Mouse (Mus musculus) naive thymus-derived CD4-positive, alpha-beta T cell, adult 5 months (primary cell): ENCODE results near the gene Tpsab1. TPM values are rescaled to one million over a fixed set of nuclear protein-coding genes. Genes with fewer than 3 reads are reported as not detected.

Source experiments
- polyA plus RNA-seq: library from polyadenylated mRNA; unstranded; fragments of 100-300 nt; shearing (Covaris generic); gene quantifications from one replicate; pipeline ENCODE4 v1.2.1, GENCODE M21; 2017

Gene Tpsab1
- not detected for polyA plus RNA-seq

GRCm38 (mm10) chr17:25345462-25345861 is at the start of gene Tpsab1:
Gene Tpsab1, minus strand, starts transcription at chr17:25345562.

GRCm38 (mm10) chr17:25368973-25369372 is 23.6 kb upstream of the Tpsab1 start, which contains the start of gene Tpsg1:
Gene Tpsg1, plus strand, starts transcription at chr17:25369273.

GRCm38 (mm10) chr17:25366005-25366404 is 20.6 kb upstream of the Tpsab1 start, which contains the start of gene Tpsb2:
Gene Tpsb2, plus strand, starts transcription at chr17:25366305.

GRCm38 (mm10) chr17:25318354-25318753 is 27.0 kb downstream of the Tpsab1 start, which contains the start of gene Prss29:
Gene Prss29, plus strand, starts transcription at chr17:25318654.

GRCm38 (mm10) chr17:25308346-25308745 is 37.0 kb downstream of the Tpsab1 start, which contains the start of gene Prss28:
Gene Prss28, plus strand, starts transcription at chr17:25308646.

GRCm38 (mm10) chr17:25298094-25298493 is 47.3 kb downstream of the Tpsab1 start, which contains the start of gene Prss34:
Gene Prss34, plus strand, starts transcription at chr17:25298394.

Other genes with a start within 250 kb of the Tpsab1 start
- gene Telo2, start 229.6 kb downstream of the Tpsab1 start, polyA plus RNA-seq = 24.9 TPM
- gene Ptx4, start 224.8 kb downstream of the Tpsab1 start, polyA plus RNA-seq = not detected
- 29.9 TPM for gene Clcn7, start 212.2 kb downstream of the Tpsab1 start, polyA plus RNA-seq
- gene Ccdc154, start 183.1 kb downstream of the Tpsab1 start, polyA plus RNA-seq = not detected
- gene Gm38655, start 170.1 kb downstream of the Tpsab1 start, polyA plus RNA-seq = not detected
- gene BC003965, start 161.0 kb downstream of the Tpsab1 start, polyA plus RNA-seq = 17.8 TPM
- 57.0 TPM for gene Unkl, start 157.2 kb downstream of the Tpsab1 start, polyA plus RNA-seq
- gene Gnptg, start 105.4 kb downstream of the Tpsab1 start, polyA plus RNA-seq = 85.8 TPM
- 36.6 TPM for gene Tsr3, start 105.4 kb downstream of the Tpsab1 start, polyA plus RNA-seq
- 2.6 TPM for gene Baiap3, start 89.2 kb downstream of the Tpsab1 start, polyA plus RNA-seq
- 587 TPM for gene Ube2i, start 70.9 kb downstream of the Tpsab1 start, polyA plus RNA-seq
- gene Prss34, start 47.2 kb downstream of the Tpsab1 start, polyA plus RNA-seq = not detected
- not detected for gene Prss28, start 36.9 kb downstream of the Tpsab1 start, polyA plus RNA-seq
- gene Prss29, start 26.9 kb downstream of the Tpsab1 start, polyA plus RNA-seq = not detected
- not detected for gene Tpsb2, start 20.7 kb upstream of the Tpsab1 start, polyA plus RNA-seq
- gene Tpsg1, start 23.7 kb upstream of the Tpsab1 start, polyA plus RNA-seq = not detected
- gene Cacna1h, start 88.2 kb upstream of the Tpsab1 start, polyA plus RNA-seq = not detected
- not detected for gene Tekt4, start 109.1 kb upstream of the Tpsab1 start, polyA plus RNA-seq
- not detected for gene Sstr5, start 151.7 kb upstream of the Tpsab1 start, polyA plus RNA-seq
- gene Sox8, start 225.1 kb upstream of the Tpsab1 start, polyA plus RNA-seq = 0.12 TPM
- 17.9 TPM for gene Lmf1, start 233.5 kb upstream of the Tpsab1 start, polyA plus RNA-seq